Mouse (Mus musculus) testis, adult 2 months (tissue): Measurements from ENCODE around the gene Plppr1.

Experiments
- CTCF ChIP-seq: fragments of 200-500 bp; IDR thresholded peaks from 2 replicates; pipeline ENCODE4 v1.5.1; 2012; ENCODE audit warnings: low read depth, mild to moderate bottlenecking, inconsistent platforms, low read length, moderate library complexity; ENCODE audit not compliant: control insufficient read depth, insufficient read depth, insufficient replicate concordance
- POLR2A ChIP-seq: fragments of 200-500 bp; IDR thresholded peaks from 2 replicates; pipeline ENCODE4 v1.6.1; 2012; ENCODE audit warnings: low read depth, mild to moderate bottlenecking, inconsistent platforms, low read length, moderate library complexity; ENCODE audit not compliant: control insufficient read depth

DNA sequence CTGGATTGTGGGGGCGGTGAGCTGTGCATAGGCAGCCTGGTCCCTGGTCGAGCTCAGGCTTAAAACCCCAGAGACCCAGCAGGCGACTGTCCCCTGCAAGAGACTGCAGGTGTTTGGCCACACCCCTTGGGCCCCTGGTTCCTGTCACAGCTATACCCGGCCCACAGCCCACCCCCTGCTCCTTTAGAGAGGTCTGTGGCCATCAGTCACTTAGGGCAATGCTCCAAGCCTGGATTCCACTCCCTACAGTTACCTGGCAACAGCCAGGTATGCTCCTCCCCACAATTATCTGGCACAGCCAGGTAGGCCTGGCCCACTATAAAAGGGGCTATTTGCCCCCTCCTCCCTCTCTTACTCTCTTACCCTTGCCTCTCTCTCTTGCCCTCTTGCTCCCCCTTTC, 20.8 kb upstream of the Plppr1 start:
- TF ChIP-seq POLR2A: no peak
- TF ChIP-seq CTCF: no peak
